Comparison of ENCODE assay signal across 8 mouse cellular contexts in the genomic region with DNA sequence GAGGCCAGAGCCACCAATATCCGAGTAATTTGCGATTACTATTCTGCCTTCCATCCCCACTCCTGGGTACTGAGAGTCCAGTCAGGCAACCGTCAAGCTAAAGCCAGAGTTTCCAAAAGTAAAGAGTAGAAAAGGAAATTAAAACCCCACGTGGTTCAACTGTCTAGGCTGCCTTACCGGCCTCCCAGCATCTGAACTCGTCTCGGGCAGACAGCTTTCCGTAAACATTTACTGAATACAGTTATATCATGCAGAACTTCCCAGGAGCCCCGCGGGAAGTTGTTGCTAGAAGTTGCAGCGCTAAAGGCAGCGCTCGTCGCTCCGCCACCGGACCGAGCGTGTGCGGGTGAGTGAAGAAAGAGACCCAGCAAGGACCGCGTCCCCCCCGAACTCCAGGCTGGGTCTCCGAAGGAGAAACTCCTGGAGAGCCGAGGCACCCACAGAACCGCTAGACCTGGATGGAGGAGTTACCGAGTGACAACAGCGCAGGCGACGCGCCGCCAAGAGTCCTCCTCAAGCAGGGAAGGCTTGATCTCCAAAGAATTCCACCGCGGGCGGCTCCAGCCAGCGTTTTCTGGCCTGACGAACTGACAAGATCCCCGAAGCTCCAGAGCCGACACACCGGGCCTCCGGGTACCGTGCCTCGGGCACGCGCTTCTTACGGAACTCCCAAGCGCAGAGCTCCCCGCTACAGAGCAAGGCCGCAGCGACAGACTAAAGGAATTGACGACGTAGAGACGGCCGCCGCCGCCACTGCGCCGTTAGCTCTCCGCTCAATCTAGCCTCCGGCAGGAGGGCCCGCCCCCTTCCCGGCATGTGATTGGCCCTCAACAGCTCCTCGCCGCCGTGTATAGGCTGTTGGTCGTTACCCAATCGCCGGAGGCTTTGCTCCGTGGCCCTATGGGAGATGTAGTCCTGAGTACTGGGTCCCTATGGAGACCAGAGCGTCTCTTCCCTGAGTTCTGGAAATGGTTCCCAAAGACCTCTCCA. TPM values are rescaled to one million over a fixed set of nuclear protein-coding genes. Genes with fewer than 3 reads are reported as not detected.
DNase-seq lines count a peak whose midpoint lies in the region; ATAC-seq and TF ChIP-seq lines count a peak whose summit lies in the region.

A gene (minus strand): TSS at position 723 of the 990 bp plus-strand sequence.

- TF ChIP-seq CTCF in lung, adult 2 months (IDR thresholded peaks at IDR 0.05; ENCODE audit: insufficient read depth, low read length): no peak

- DNase-seq in ES-E14 (ENCODE audit: low read depth, low spot score): peak; percentile 96
- peak; percentile 96 for DNase-seq in cerebellum, adult 11-12 months
- DNase-seq in heart, postnatal 25 days (ENCODE audit: low spot score): peak; percentile 92
- peak; percentile 95 to 97 for DNase-seq in layer of hippocampus, adult 18-20 months (ENCODE audit: low spot score in 2 of 2)
- peak; percentile 88 for DNase-seq in lung, adult 2 months
- DNase-seq in thymus, adult 18-20 months: peak; percentile 92 to 93

- H3K27ac ChIP-seq in ES-E14 (ENCODE audit: insufficient read depth, low read depth, low read length, poor library complexity, severe bottlenecking): no peak within 1 kb of the TSS
- peak within 1 kb of the TSS; percentile 90 for H3K27ac ChIP-seq in forebrain, embryonic 15.5 days (replicated peaks)

- TF ChIP-seq POLR2A in lung, adult 2 months (IDR thresholded peaks at IDR 0.05; ENCODE audit: borderline replicate concordance, extremely low read depth, low read depth, low read length): peak; percentile 87; the same call in 1 of the 2 replicates

- intact Hi-C loops in heart, postnatal 25 days (cut with DNase I): loop anchor here (2.0 kb wide), 1 partner anchor 137 kb away; a partner anchor contains a TSS

- H3K4me3 ChIP-seq in ES-E14 (ENCODE audit: insufficient read depth in 1 of 2, low read depth in 1 of 2, low read length in 2 of 2, poor library complexity in 1 of 2, severe bottlenecking in 1 of 2): peak within 1 kb of the TSS; percentile 93 to 98
- H3K4me3 ChIP-seq in forebrain, embryonic 15.5 days: peak within 1 kb of the TSS; percentile 81
- H3K4me3 ChIP-seq in lung, adult 2 months (replicated peaks; ENCODE audit: extremely low read depth, low read depth, low read length): peak within 1 kb of the TSS; percentile 84

- peak within 1 kb of the TSS; percentile 90 for H3K9ac ChIP-seq in ES-E14 (ENCODE audit: insufficient read depth, low read depth, low read length, poor library complexity, severe bottlenecking)
- peak within 1 kb of the TSS; percentile 72 for H3K9ac ChIP-seq in forebrain, embryonic 15.5 days (replicated peaks)

- H3K4me2 ChIP-seq in forebrain, embryonic 15.5 days (replicated peaks): peak within 1 kb of the TSS; percentile 68

- peak; percentile 100 for ATAC-seq in forebrain, embryonic 15.5 days (replicated peaks)
- peak; percentile 99 for ATAC-seq in neutrophil, adult 5-6 weeks (ENCODE audit: extremely low read depth, insufficient number of reproducible peaks, low FRiP score, poor library complexity, severe bottlenecking)

- in situ Hi-C loops in ES-E14 (cut with MboI; ENCODE audit: low sequenced_read_pairs in 2 of 2, unreplicated experiment in 2 of 2): no loop called here

- no peaks in the 10 kb centered on the region for H3K36me3 ChIP-seq in ES-E14 (ENCODE audit: control insufficient read depth, insufficient read depth, low read length, poor library complexity, severe bottlenecking)
- no peaks in the 10 kb centered on the region for H3K36me3 ChIP-seq in forebrain, embryonic 15.5 days

- peaks cover 0 to 5% of the 10 kb centered on the region in 2 experiments; a peak in 2 of 4 replicates for H3K4me1 ChIP-seq in ES-E14 (ENCODE audit: control insufficient read depth in 2 of 2, insufficient read depth in 2 of 2, low read length in 2 of 2, poor library complexity in 1 of 2)
- H3K4me1 ChIP-seq in forebrain, embryonic 15.5 days: peaks cover 14% of the 10 kb centered on the region
- no peaks in the 10 kb centered on the region; the same call in 1 of the 2 replicates for H3K4me1 ChIP-seq in lung, adult 2 months (ENCODE audit: control insufficient read depth, insufficient read depth, low read length)

- no peaks in the 10 kb centered on the region for H3K9me3 ChIP-seq in ES-E14 (ENCODE audit: control insufficient read depth, insufficient read depth, low read depth, low read length)
- H3K9me3 ChIP-seq in forebrain, embryonic 15.5 days: no peaks in the 10 kb centered on the region

- under 1% methylated on average over 69 of the region's 69 CpGs for WGBS in forebrain, embryonic 15.5 days
- WGBS in lung, adult 2 months: under 1% methylated on average over 69 of the region's 69 CpGs

- no peaks in the 10 kb centered on the region for H3K27me3 ChIP-seq in forebrain, embryonic 15.5 days

TF ChIP-seq in ES-E14, 5 proteins besides CTCF, POLR2A, EP300 and RAD21:
- TF ChIP-seq ZC3H11A (IDR thresholded peaks at IDR 0.05; ENCODE audit: borderline replicate concordance, low read depth, low read length): no peak
- no peak for TF ChIP-seq MAFK (IDR thresholded peaks at IDR 0.05; ENCODE audit: insufficient read depth, low read depth, low read length)
- TF ChIP-seq CHD2 (IDR thresholded peaks at IDR 0.05; ENCODE audit: low read depth, low read length): no peak; the same call in 1 of the 2 replicates
- TF ChIP-seq HCFC1 (IDR thresholded peaks at IDR 0.05; ENCODE audit: borderline replicate concordance, insufficient read depth, low read length): peak; percentile 96
- TF ChIP-seq ZNF384 (IDR thresholded peaks at IDR 0.05; ENCODE audit: low read depth, low read length): no peak
TF ChIP-seq in ES-E14: peak in this region for 1.

RNA-seq across cellular contexts. Expression of the gene that starts here (rescaled TPM):
- 25.2 and 25.4 TPM in 2 replicates for total RNA-seq in ES-E14 (2012; rRNA removed)
- 5.7 and 5.9 TPM in 2 replicates for polyA plus RNA-seq in forebrain, embryonic 15.5 days (2015; fragmentation: Nextera tagmentation; extraction: Ambion mirVana)
- 10 to 100 TPM; 87.6 to 93.6 TPM for total RNA-seq in heart, postnatal 25 days (2021)
- 10 to 100 TPM; 18.3 to 18.7 TPM for total RNA-seq in layer of hippocampus, adult 18-20 months (2021)
- 5.7 and 7.5 TPM in 2 replicates for polyA plus RNA-seq in lung, adult 2 months (2012; rRNA removed)
- 19.4 and 21.6 TPM in 2 replicates for total RNA-seq in neutrophil, adult 5-6 weeks (2017)
